Mouse (Mus musculus) embryonic fibroblast, embryonic 13.5 days (primary cell): ENCODE measurements around the gene Ptpn6. TPM values are rescaled to one million over a fixed set of nuclear protein-coding genes. Genes with fewer than 3 reads are reported as not detected.
"Not testable (repeated sequence)": the region's sequence is repeated elsewhere in the genome, so short reads cannot be mapped to it uniquely, and the experiment has no call there.

Source experiments
- H3K27ac ChIP-seq: 2 replicates; pipeline ENCODE4 v1.5.1; 2012; ENCODE audit warnings: low read length, control low read depth, inconsistent platforms; ENCODE audit not compliant: insufficient read depth
- H3K4me1 ChIP-seq: 2 replicates; pipeline ENCODE4 v1.6.1; 2011; ENCODE audit warnings: low read length; ENCODE audit not compliant: control insufficient read depth, insufficient read depth
- H3K4me3 ChIP-seq: 2 replicates; pipeline ENCODE4 v1.5.1; 2011; ENCODE audit warnings: mild to moderate bottlenecking, control low read depth, low read length; ENCODE audit not compliant: insufficient read depth
- CTCF ChIP-seq: IDR thresholded peaks from 2 replicates; pipeline ENCODE4 v1.5.1; 2011; ENCODE audit warnings: mild to moderate bottlenecking, control low read depth, low read length, moderate library complexity, borderline replicate concordance; ENCODE audit not compliant: insufficient read depth
- POLR2A ChIP-seq: IDR thresholded peaks from 2 replicates; pipeline ENCODE4 v1.6.1; 2011; ENCODE audit warnings: low read depth, mild to moderate bottlenecking, control low read depth, low read length, moderate library complexity
- polyA plus RNA-seq: library from polyadenylated mRNA; stranded (reverse); fragments of >200 nt; gene quantifications from 2 replicates; pipeline ENCODE4 v1.2.4, GENCODE M21; 2011; ENCODE audit warnings: low read depth; ENCODE audit not compliant: missing spikeins, insufficient read length

Gene Ptpn6
- polyA plus RNA-seq, 1 experiment, result 4.3 TPM

DNA sequence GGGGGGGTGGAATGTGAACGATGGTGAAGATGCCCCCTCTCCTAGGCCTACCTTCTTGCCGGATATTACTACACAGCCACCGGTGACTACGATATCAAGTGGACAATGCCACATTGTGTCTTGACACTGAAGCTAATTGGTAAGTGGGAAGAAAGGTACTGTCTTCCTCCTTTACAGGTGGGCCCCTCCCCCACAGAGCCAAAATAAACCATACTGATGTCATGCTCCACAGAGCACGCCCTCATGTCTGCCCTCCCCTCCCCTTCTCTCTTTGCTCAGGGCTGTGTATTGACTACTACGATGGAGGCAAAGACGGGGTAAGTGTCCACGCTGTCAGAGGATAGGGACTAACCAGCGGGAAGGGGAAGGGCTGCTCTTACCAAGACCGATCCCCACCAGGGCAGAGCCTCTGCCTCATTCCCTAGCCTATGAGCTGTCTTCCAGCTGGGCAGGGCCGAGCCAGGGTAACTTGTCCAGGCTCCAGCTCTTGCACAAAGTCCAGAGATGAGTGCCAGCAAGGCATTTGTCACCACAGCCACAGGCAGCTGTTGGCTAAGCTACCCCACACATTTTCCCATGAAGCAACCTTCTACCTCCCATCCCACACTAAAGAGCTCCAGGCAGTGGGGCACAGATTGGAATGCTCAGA, 38.4 kb downstream of the Ptpn6 start:
- no peak for TF ChIP-seq POLR2A
- TF ChIP-seq CTCF, result no peak
- Histone ChIP-seq H3K4me3 (no peak overlapping the region), H3K27ac (peak overlapping the region; percentile 29), H3K4me1 (0 out of 2 replicates have a peak, but pooled peaks cover 2% of the 10 kb centered on the region)

DNA sequence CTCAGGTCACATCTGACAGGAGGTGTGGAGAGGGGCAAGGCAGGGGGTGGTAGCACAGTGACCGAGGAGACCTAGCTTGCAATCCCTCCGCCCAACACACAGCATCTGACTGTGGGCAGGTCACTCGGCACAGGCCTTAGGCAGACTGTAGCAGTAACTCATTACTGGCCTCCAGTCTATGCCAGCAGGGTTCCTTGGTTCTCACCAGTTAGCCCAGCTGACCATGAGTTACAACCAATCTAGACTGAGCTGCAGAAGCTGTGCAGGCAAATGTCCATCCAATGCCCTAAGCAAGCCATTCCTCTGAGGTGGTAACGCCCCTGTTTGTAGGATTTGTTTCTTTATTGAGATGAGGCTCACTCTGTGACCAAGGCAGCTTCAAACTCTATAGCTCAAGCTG, 39.1 kb downstream of the Ptpn6 start:
- H3K27ac ChIP-seq, result no peak overlapping the region; the same call in 1 of the 2 replicates

GRCm38 (mm10) chr6:124698751-124699150, 39.8 kb downstream of the Ptpn6 start:
- 0 out of 2 replicates have a peak, but pooled peaks cover 2% of the 10 kb centered on the region for H3K4me1 ChIP-seq
- H3K27ac ChIP-seq, result no peak overlapping the region
- TF ChIP-seq POLR2A (no peak), CTCF (no peak)
- H3K4me3 ChIP-seq, result no peak overlapping the region

More for the DNA sequence above, 39.1 kb downstream of the Ptpn6 start:
- no peak overlapping the region for H3K4me3 ChIP-seq
- no peak for TF ChIP-seq POLR2A
- TF ChIP-seq CTCF, result no peak
- H3K4me1 ChIP-seq, result 0 out of 2 replicates have a peak, but pooled peaks cover 2% of the 10 kb centered on the region

- H3K27ac ChIP-seq, result peak overlapping the region; percentile 8; the same call in 1 of the 2 replicates
- H3K4me3 ChIP-seq, result no peak overlapping the region
- TF ChIP-seq CTCF (no peak), POLR2A (no peak)
- H3K4me1 ChIP-seq, result 0 out of 2 replicates have a peak, but pooled peaks cover 2% of the 10 kb centered on the region
These were observed 41.9 kb downstream of the Ptpn6 start for GRCm38 (mm10) chr6:124696441-124697150.

DNA sequence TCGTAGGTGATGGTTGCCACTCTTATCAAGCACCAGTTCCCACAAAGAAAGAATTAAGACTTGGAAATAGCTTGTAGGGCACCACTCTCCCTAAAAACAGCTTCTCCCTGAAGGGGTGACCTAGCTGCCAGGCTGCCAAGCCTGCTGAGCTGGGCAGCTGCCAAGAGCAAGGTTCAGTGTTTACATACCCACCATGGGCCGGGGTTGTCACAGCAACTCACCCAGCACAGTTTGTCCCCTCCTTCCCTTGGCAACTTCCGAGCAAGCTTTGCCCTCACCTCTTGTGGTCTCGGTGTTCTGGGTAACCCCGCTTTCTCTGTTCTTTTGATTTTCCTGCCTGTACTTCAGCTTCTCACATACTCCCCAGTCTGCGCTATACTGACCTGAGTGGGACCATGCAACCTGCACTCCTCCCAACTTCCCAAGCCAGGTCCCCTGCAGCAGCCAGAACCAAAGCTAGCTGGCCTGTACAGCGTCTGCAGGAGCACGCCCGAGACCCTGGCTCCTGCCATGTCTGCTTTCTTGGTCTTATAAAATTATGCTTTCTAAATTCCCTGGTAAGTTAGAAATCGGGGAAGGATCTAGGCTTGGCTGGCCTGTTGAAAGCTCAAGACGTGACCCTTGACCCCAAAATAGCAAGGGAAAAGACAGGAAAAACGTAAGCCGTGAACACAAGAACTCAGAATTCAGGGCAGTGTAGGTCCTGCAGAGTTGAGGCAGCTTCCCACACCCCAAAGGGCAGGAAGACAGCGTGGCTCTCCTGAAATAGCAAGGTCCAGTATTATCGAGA, 44.2 kb downstream of the Ptpn6 start:
- TF ChIP-seq POLR2A (no peak), CTCF (no peak)
- Histone ChIP-seq H3K4me3 (no peak overlapping the region), H3K27ac (no peak overlapping the region), H3K4me1 (0 out of 2 replicates have a peak, but pooled peaks cover 2% of the 10 kb centered on the region)

DNA sequence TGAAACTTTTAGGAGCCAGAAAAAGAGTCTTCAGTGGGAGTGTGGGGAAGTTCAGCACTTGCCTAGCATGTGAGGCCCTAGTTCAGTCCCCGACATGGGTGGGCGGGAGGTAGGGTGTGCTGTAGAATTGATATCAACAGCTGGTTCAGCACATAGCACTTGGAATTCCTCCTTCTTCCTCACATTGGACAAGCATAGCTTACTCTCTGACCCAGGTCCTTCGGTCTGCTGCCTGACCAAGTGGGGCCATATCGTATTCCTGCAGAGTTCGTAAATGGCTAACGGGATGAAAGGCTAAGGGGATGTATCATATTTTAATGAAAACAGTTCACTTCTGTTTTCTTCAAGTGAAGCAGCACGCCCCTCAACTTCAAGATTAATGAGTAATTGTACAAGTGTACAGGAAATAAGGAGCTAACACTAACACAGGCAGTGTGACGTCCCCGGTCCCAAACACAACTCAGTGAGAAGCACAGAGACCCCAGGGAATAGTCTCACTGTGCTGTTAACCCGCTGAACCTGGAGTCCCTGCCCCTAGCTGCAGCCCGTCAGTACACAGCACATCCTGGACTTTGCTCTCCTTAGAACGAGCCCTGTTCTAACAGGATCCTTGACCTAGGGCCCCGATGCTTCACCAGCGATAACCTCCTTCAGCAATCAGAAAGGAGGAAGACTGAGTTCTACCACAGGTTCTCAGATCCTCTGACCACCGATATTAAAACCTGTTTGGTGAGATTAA, 45.1 kb downstream of the Ptpn6 start:
- no peak overlapping the region for H3K27ac ChIP-seq
- H3K4me1 ChIP-seq, result peaks cover 10% of the 10 kb centered on the region
- TF ChIP-seq CTCF (no peak), POLR2A (no peak)
- no peak overlapping the region for H3K4me3 ChIP-seq

- H3K27ac ChIP-seq, result no peak overlapping the region
- no peak for TF ChIP-seq CTCF
- TF ChIP-seq POLR2A, result no peak
- no peak overlapping the region for H3K4me3 ChIP-seq
- H3K4me1 ChIP-seq, result peaks cover 11% of the 10 kb centered on the region
These were observed 48.0 kb downstream of the Ptpn6 start for GRCm38 (mm10) chr6:124690517-124690916.

GRCm38 (mm10) chr6:124689011-124689410, 49.5 kb downstream of the Ptpn6 start:
- Histone ChIP-seq H3K4me3 (no peak overlapping the region), H3K4me1 (peaks cover 11% of the 10 kb centered on the region), H3K27ac (0 out of 2 replicates have a peak overlapping the region, but pooled peaks have one; percentile 6)
- no peak for TF ChIP-seq POLR2A

DNA sequence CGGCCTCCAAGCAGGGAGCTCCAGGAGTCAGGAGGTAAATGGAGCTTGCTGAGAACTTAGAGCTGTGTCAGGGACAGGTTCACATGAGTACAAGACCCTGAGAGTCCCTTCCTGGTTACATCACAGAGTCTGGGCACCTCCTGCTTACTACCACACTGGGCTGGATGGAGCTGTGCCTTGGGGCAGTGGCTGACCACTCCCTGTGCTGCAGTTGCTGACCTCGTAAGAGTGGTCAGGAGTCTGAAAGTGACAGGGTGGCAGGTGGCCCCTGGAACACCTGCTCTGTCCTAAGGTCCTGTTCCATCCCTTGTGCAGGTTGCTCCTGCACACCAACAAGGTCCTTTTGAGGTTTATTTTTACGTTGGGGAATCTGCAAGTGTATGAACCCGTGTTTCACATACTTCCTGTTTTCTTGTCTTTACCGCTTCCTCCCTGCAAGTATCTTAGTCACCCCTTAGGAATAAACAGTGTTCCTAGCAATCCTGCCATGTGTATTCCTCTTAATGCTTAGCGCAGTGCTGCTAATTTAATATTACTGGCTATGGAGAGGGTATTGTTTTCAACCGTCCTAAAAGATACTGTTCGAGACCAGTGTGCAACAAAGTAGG, 50.3 kb downstream of the Ptpn6 start:
- TF ChIP-seq CTCF (no peak), POLR2A (no peak)
- H3K4me1 ChIP-seq, result peaks cover 16% of the 10 kb centered on the region
- no peak overlapping the region for H3K27ac ChIP-seq
- no peak overlapping the region for H3K4me3 ChIP-seq

DNA sequence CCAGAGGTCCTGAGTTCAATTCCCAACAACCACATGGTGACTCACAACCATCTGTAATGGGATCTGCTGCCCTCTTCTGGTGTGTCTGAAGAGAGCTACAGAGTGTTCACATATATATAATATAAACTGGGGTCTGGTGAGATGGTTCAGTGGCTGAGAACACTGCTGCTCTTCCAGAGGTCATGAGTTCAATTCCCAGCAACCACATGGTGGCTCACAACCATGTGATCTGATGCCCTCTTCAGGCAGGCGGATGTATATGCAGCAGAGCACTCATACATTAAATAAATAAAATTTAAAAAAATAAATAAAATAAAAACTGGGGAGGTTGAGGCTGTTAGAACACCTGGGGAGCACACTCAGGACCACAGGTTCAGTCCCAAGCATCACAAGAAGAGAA, 51.9 kb downstream of the Ptpn6 start:
- not testable (repeated sequence) for H3K27ac ChIP-seq, H3K4me3 ChIP-seq
- peaks cover 21% of the 10 kb centered on the region for H3K4me1 ChIP-seq
